Mouse (Mus musculus) CD8-positive naive resting alpha-beta T cell, adult 2 months (primary cell): ENCODE data around the gene Akt1s1.

Experiments
- DNase-seq, 2 experiments: peaks; one replicate each; pipeline ENCODE4 v3.0.0; 2022; ENCODE audit warnings: low read depth in 2 of 2, low spot score in 2 of 2

The Akt1s1 gene

GRCm38 (mm10) chr7:44853065-44853464 lies 4.3 kb downstream of the Akt1s1 start:
- no peak for DNase-seq

- DNase-seq = no peak
Measured at GRCm38 (mm10) chr7:44853596-44854355, 5.0 kb downstream of the Akt1s1 start.

GRCm38 (mm10) chr7:44854356-44855031 lies 5.7 kb downstream of the Akt1s1 start:
- DNase-seq = peak; percentile 51 to 56

GRCm38 (mm10) chr7:44855036-44855435 lies 6.2 kb downstream of the Akt1s1 start:
- no peak for DNase-seq

- DNase-seq = no peak
Measured at GRCm38 (mm10) chr7:44856265-44856916, 7.6 kb downstream of the Akt1s1 start.

GRCm38 (mm10) chr7:44857042-44857552 lies 8.3 kb downstream of the Akt1s1 start, which contains the start of gene Pnkp:
Pnkp (plus strand) TSS chr7:44857139.
- DNase-seq = peak; percentile 74 to 81

- no peak for DNase-seq
Measured at GRCm38 (mm10) chr7:44857905-44858304, 9.1 kb downstream of the Akt1s1 start.

GRCm38 (mm10) chr7:44859896-44860295 lies 11.1 kb downstream of the Akt1s1 start:
- no peak for DNase-seq

GRCm38 (mm10) chr7:44860576-44861428 lies 12.0 kb downstream of the Akt1s1 start:
- DNase-seq = peak; percentile 48 to 58

- no peak for DNase-seq
Measured at GRCm38 (mm10) chr7:44861429-44861816, 12.6 kb downstream of the Akt1s1 start.

GRCm38 (mm10) chr7:44862434-44862833 lies 13.6 kb downstream of the Akt1s1 start:
- DNase-seq = no peak

GRCm38 (mm10) chr7:44863210-44863609 lies 14.4 kb downstream of the Akt1s1 start:
- DNase-seq = no peak

- no peak for DNase-seq
Measured at GRCm38 (mm10) chr7:44863982-44864494, 15.2 kb downstream of the Akt1s1 start.

- no peak for DNase-seq
Measured at GRCm38 (mm10) chr7:44864595-44865542, 16.1 kb downstream of the Akt1s1 start.

- DNase-seq = no peak
Measured at GRCm38 (mm10) chr7:44866276-44867009, 17.7 kb downstream of the Akt1s1 start.

GRCm38 (mm10) chr7:44867010-44867702 lies 18.4 kb downstream of the Akt1s1 start:
- DNase-seq = no peak

- DNase-seq = no peak
Measured at GRCm38 (mm10) chr7:44867802-44868201, 19.0 kb downstream of the Akt1s1 start.

GRCm38 (mm10) chr7:44868465-44868864 lies 19.7 kb downstream of the Akt1s1 start:
- DNase-seq = no peak
